Mouse (Mus musculus): ENCODE measurements at regions not wholly inside any gene's neighbourhood (a gene's known extent, or its start where the extent isn't known, plus 50 kb on each side); places are given as distances from the start of the nearest gene placed in this dataset.
A peak's percentile ranks its signal among the peaks of the same experiment; 100 is the strongest.

DNA sequence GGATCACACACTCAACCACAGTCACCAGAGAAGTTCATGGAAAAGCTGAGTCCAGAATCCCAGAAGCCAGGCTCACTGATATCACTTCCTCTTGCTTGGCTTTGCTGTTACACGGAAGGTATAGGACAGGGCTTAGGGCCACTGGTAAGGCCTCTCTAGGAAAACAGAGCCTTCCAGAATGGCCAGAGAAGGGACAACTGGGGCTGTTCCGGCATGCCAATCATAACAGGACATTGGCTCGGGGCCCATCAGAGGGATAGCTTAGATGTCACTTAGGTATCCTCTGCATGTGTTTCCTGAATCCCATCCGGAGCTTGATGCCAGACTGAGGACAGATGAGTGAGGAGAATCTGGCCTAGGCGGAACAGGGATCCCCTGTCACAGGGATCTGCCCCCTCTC is 63.7 kb downstream of the Efnb1 start:
- H3K36me3 ChIP-seq: no peaks in the 10 kb centered on the region
- WGBS: 68% methylated on average over 5 of the region's 5 CpGs
- peaks cover 22% of the 10 kb centered on the region for H3K27me3 ChIP-seq
- H3K4me3 ChIP-seq: no peak overlapping the region
- peak; percentile 17; the same call in 1 of the 2 replicates for ATAC-seq (ENCODE audit: low read depth)
- peak overlapping the region; percentile 93 for H3K27ac ChIP-seq (replicated peaks)
- H3K9me3 ChIP-seq: no peaks in the 10 kb centered on the region
- peaks cover 30% of the 10 kb centered on the region for H3K4me1 ChIP-seq (replicated peaks)
- peak overlapping the region; percentile 48; the same call in 1 of the 2 replicates for H3K4me2 ChIP-seq
- peak overlapping the region; percentile 53 for H3K9ac ChIP-seq

DNA sequence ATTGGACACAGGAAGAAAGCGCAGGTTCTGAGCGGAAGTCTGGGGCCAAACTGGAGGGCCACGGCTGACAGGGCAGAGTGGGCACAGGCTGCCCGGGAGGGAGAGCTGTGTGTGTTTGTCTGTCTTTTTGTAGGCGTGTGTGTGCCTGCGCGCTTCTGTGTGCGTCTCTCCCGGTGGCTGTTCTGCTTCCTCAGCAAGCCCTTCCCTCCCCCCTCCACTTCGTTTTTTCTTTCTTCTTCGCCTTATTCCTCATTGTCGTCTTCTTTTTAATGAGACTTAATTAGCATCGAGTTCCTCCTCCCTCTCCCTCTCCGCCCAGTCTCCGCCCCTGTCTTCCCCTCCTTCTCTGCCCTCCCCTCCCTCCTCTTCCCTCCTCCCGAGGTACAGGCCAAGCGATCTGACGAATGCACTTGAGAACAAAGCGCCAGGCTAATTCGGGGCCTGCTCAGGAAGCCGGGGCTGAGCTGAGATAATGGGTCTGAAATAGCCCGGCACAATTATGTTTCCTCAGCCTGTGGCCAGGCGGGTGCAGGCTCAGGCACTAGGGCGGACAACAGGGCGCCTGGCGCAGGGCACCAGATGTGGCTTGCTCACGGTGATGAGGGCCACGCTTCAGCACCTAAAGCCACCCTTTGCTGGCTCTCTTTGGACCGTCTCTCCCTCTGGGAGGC is 63.2 kb downstream of the Efnb1 start:
- peak; percentile 89 for ATAC-seq (ENCODE audit: low read depth)
- H3K4me1 ChIP-seq (replicated peaks): peaks cover 30% of the 10 kb centered on the region
- H3K4me3 ChIP-seq: 0 out of 2 replicates have a peak overlapping the region, but pooled peaks have one; percentile 10
- no peaks in the 10 kb centered on the region for H3K36me3 ChIP-seq
- no peaks in the 10 kb centered on the region for H3K9me3 ChIP-seq
- peaks cover 19% of the 10 kb centered on the region for H3K27me3 ChIP-seq
- H3K27ac ChIP-seq (replicated peaks): peak overlapping the region; percentile 93
- WGBS: 25% methylated on average over 24 of the region's 29 CpGs
- H3K4me2 ChIP-seq: peak overlapping the region; percentile 48
- H3K9ac ChIP-seq: peak overlapping the region; percentile 61
